Mouse (Mus musculus): ENCODE results near the gene Kcnn3.

DNA sequence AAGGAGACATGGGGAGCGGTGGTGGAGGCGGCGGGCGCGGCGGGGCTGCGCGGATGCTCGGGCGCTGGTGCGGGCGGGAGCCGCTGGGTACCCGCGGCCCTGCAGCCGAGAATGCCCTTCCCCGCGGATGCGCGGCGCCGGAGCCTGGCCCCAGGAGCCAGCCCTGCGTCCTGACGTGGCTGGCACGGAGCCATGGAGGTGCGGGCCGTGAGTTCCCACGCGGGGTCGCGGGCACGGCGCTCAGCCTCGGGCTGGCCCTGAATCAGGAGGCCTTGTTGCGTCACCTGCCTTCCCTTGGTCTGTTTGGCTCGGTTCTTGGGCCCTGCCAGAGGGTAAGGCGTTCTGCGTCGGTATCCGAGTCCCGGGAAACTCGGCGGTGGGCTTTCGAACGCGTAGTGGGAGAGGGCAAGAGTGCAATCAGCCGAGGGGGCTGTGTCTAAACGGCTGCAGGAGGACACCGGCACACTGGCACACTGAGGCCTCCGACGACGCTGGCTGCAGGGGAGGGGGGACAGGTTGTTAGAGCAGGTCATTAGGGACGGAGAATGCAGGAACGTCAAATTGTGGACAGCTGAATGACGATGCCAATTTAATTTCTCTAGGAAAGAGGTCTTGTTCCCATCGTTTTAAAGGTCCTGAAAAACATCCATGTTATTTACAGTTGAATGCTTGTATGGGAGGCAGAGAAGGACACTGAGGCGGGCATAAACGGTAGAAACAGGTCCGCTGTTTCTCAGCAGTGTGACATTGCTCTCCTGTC lies 195.4 kb downstream of the Kcnn3 start:
- TF ChIP-seq TAL1 (IDR thresholded peaks at IDR 0.05; ENCODE audit: low read length) (no peak), GATA1 (IDR thresholded peaks at IDR 0.05; ENCODE audit: low read length) (no peak)

Measured in erythroblast, embryonic 14.5 days (primary cell).